Mouse (Mus musculus) limb, embryonic 12.5 days (tissue): ENCODE results near the gene Gpat3. TPM values are rescaled to one million over a fixed set of nuclear protein-coding genes. Genes with fewer than 3 reads are reported as not detected.

Experiments
- ATAC-seq: fragments of 200-750 bp; cut with Nextera tagmentation; 2 replicates; pipeline ENCODE4 v1.8.0; 2017; ENCODE audit warnings: low read depth, moderate TSS enrichment; ENCODE audit not compliant: insufficient number of reproducible peaks, insufficient read depth, low FRiP score, low TSS enrichment
- H3K27ac ChIP-seq: fragments of 300-500 bp; sonication (generic); 2 replicates; pipeline ENCODE4 v1.5.1; 2016; ENCODE audit warnings: mild to moderate bottlenecking, moderate library complexity
- H3K27me3 ChIP-seq: fragments of 300-500 bp; sonication (generic); 2 replicates; pipeline ENCODE4 v1.6.1; 2016; ENCODE audit warnings: mild to moderate bottlenecking, moderate library complexity
- H3K36me3 ChIP-seq: fragments of 300-500 bp; sonication (generic); 2 replicates; pipeline ENCODE4 v1.6.1; 2016; ENCODE audit warnings: mild to moderate bottlenecking, moderate library complexity
- H3K4me1 ChIP-seq: fragments of 300-500 bp; sonication (generic); replicated peaks from 2 replicates; pipeline ENCODE4 v1.6.1; 2016
- H3K4me2 ChIP-seq: fragments of 300-500 bp; sonication (generic); 2 replicates; pipeline ENCODE4 v1.6.1; 2016; ENCODE audit warnings: mild to moderate bottlenecking, moderate library complexity
- H3K4me3 ChIP-seq: fragments of 300-500 bp; sonication (generic); replicated peaks from 2 replicates; pipeline ENCODE4 v1.5.1; 2016; ENCODE audit warnings: mild to moderate bottlenecking
- H3K9ac ChIP-seq: fragments of 300-500 bp; sonication (generic); replicated peaks from 2 replicates; pipeline ENCODE4 v1.6.1; 2016; ENCODE audit warnings: mild to moderate bottlenecking, moderate library complexity
- H3K9me3 ChIP-seq: fragments of 300-500 bp; sonication (generic); 2 replicates; pipeline ENCODE4 v1.6.1; 2016; ENCODE audit warnings: mild to moderate bottlenecking, moderate library complexity
- WGBS: fragments of 180-500 bp; shearing (Covaris S2); methylation state at CpG from one replicate; pipeline ENCODE4 v1.1.7; 2016; 5-methylcytosine and 5-hydroxymethylcytosine counted together
- polyA plus RNA-seq: library from polyadenylated mRNA; unstranded; fragments of >200 nt; fragmentation: Nextera tagmentation; extraction: Ambion mirVana; gene quantifications from 2 replicates; pipeline ENCODE4 v1.2.1, GENCODE M21; 2016

Gene Gpat3
- polyA plus RNA-seq, 1 experiment from 2014 or later = 0.89 TPM

GRCm38 (mm10) chr5:100915411-100915810, 69.9 kb downstream of the Gpat3 start:
- H3K9ac ChIP-seq = no peak overlapping the region
- H3K4me2 ChIP-seq = no peak overlapping the region
- peaks cover 11% of the 10 kb centered on the region for H3K27me3 ChIP-seq
- H3K4me1 ChIP-seq = no peaks in the 10 kb centered on the region
- 52% methylated on average over 5 of the region's 5 CpGs for WGBS
- no peaks in the 10 kb centered on the region for H3K9me3 ChIP-seq
- ATAC-seq = no peak
- H3K36me3 ChIP-seq = no peaks in the 10 kb centered on the region
- H3K4me3 ChIP-seq = no peak overlapping the region
- H3K27ac ChIP-seq = no peak overlapping the region

DNA sequence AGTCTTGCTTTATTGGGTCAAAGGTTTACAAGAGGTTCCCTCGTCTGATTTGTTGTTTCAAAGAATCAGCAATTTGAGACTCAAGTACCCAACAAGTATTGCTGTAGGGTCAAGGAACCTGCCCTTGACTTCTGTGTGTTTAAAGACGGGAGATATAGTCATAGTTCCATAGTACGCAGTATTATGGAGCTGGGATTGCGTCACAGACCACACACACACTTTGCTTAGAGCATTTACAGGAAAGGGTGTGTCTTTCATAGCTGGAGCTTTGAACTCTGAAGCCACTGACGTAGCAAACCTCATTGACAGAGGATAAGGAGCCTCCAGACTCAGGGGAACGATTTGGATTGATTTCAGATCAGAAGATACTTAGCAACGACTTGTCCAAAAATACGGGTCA, 70.9 kb downstream of the Gpat3 start:
- Histone ChIP-seq H3K4me1 (no peaks in the 10 kb centered on the region), H3K36me3 (no peaks in the 10 kb centered on the region), H3K27ac (no peak overlapping the region), H3K4me3 (no peak overlapping the region), H3K9me3 (no peaks in the 10 kb centered on the region), H3K9ac (no peak overlapping the region), H3K27me3 (peaks cover 16% of the 10 kb centered on the region), H3K4me2 (no peak overlapping the region)
- 72% methylated on average over 8 of the region's 8 CpGs for WGBS
- no peak for ATAC-seq

DNA sequence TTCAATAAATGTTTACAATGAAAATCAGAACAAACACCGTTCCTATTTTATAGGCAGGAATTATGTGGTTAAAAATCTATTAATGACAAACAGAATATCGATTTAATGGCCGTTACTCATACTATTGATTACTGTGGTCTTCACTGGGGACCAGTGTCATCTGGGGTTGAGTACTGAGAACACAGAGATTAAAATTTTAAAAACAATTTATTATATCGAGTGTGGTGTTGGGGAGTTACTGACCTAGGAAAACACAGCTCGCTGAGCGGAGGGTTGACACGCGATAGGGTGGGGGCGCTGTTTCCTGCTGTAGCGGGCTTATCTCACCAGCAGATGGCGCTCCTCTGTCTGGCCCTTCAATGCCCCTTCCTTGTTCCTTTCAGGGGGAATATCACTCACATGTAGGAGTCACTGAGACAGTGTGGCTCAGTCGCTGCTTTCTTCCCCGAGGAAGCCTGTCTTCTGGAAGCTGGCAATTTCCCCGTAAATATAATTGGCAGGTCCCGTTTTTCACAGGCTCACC, 71.8 kb downstream of the Gpat3 start:
- no peak for ATAC-seq
- no peaks in the 10 kb centered on the region for H3K9me3 ChIP-seq
- 21% methylated on average over 15 of the region's 15 CpGs for WGBS
- no peaks in the 10 kb centered on the region for H3K4me1 ChIP-seq
- no peak overlapping the region for H3K9ac ChIP-seq
- no peaks in the 10 kb centered on the region for H3K36me3 ChIP-seq
- no peak overlapping the region for H3K27ac ChIP-seq
- H3K27me3 ChIP-seq = peaks cover 16% of the 10 kb centered on the region
- no peak overlapping the region for H3K4me2 ChIP-seq
- no peak overlapping the region for H3K4me3 ChIP-seq

DNA sequence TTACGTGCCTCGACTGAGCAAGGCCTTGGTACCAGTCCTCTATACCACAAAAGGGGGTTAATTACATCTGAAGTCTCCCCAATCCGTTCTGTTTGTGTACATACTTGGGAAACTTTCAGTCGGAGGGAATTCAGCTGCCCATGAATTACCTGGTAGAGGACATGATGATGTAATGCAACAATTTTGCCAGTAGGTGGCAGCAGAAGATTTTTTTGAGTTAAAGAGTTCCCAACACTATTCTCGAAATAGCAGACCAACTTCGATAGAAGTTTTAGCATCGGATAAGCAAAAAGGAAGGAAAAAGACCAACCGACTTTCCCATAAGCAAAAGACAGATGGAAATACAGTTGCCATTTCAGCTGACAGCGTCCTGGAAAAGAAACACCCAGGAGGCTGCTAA, 73.6 kb downstream of the Gpat3 start:
- H3K4me1 ChIP-seq = no peaks in the 10 kb centered on the region
- ATAC-seq = no peak
- WGBS = 23% methylated on average over 9 of the region's 9 CpGs

GRCm38 (mm10) chr5:100929698-100930097, 84.2 kb downstream of the Gpat3 start:
- 75% methylated on average over 2 of the region's 2 CpGs for WGBS
- H3K9ac ChIP-seq = no peak overlapping the region

More for the DNA sequence above, 73.6 kb downstream of the Gpat3 start:
- Histone ChIP-seq H3K27me3 (peaks cover 16% of the 10 kb centered on the region), H3K36me3 (no peaks in the 10 kb centered on the region), H3K4me3 (no peak overlapping the region), H3K9ac (no peak overlapping the region), H3K27ac (no peak overlapping the region), H3K9me3 (no peaks in the 10 kb centered on the region), H3K4me2 (no peak overlapping the region)

GRCm38 (mm10) chr5:100943716-100944115, 98.2 kb downstream of the Gpat3 start:
- H3K4me1 ChIP-seq = 0 out of 2 replicates have a peak, but pooled peaks cover 5% of the 10 kb centered on the region
- H3K9ac ChIP-seq = no peak overlapping the region
- no peak overlapping the region for H3K4me2 ChIP-seq
- no peaks in the 10 kb centered on the region for H3K9me3 ChIP-seq
- peaks cover 4% of the 10 kb centered on the region; the same call in 1 of the 2 replicates for H3K27me3 ChIP-seq
- H3K4me3 ChIP-seq = no peak overlapping the region
- no peak overlapping the region for H3K27ac ChIP-seq
- no peaks in the 10 kb centered on the region for H3K36me3 ChIP-seq
- no peak for ATAC-seq
- 41% methylated on average over 11 of the region's 11 CpGs for WGBS

More at GRCm38 (mm10) chr5:100929698-100930097, 84.2 kb downstream of the Gpat3 start:
- H3K27me3 ChIP-seq = no peaks in the 10 kb centered on the region
- no peak overlapping the region for H3K4me2 ChIP-seq
- H3K36me3 ChIP-seq = no peaks in the 10 kb centered on the region
- no peak for ATAC-seq
- H3K9me3 ChIP-seq = no peaks in the 10 kb centered on the region
- H3K27ac ChIP-seq = no peak overlapping the region
- no peaks in the 10 kb centered on the region for H3K4me1 ChIP-seq
- no peak overlapping the region for H3K4me3 ChIP-seq

DNA sequence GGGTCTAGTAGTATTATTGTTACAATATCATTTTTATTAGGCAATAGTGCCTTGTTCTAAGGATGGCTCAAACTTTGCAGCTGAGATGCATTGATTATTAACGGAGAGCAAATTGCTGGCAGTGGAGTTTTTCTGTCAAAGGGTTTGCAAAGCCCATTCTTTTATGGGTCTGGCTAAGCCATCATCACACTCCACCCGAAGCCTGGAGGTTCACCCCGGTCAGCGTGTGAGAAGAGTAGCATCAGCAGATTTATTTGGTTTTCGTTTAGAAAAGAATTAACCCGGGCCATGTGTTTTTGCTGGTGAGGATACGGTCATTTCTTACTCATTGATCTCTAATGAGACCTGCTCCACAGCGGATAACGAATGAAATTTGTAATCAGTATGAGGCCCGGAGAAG, 99.8 kb downstream of the Gpat3 start:
- no peak for ATAC-seq
- no peaks in the 10 kb centered on the region for H3K9me3 ChIP-seq
- no peak overlapping the region for H3K9ac ChIP-seq
- 44% methylated on average over 10 of the region's 10 CpGs for WGBS
- H3K27me3 ChIP-seq = peaks cover 4% of the 10 kb centered on the region; the same call in 1 of the 2 replicates
- H3K27ac ChIP-seq = no peak overlapping the region
- H3K4me2 ChIP-seq = no peak overlapping the region
- no peak overlapping the region for H3K4me3 ChIP-seq
- H3K36me3 ChIP-seq = no peaks in the 10 kb centered on the region
- 0 out of 2 replicates have a peak, but pooled peaks cover 5% of the 10 kb centered on the region for H3K4me1 ChIP-seq

Other genes with a start within 250 kb of the Gpat3 start
- 55.8 and 59.5 TPM in 2 replicates for gene Coq2, start 170.6 kb upstream of the Gpat3 start, polyA plus RNA-seq
- gene Hpse, start 126.0 kb upstream of the Gpat3 start, polyA plus RNA-seq = 3.7 and 4.3 TPM in 2 replicates
- 25.6 and 26.6 TPM in 2 replicates for gene Helq, start 47.1 kb upstream of the Gpat3 start, polyA plus RNA-seq
- gene Mrps18c, start 47.1 kb upstream of the Gpat3 start, polyA plus RNA-seq = 187 and 204 TPM in 2 replicates
- gene Abraxas1, start 24.7 kb upstream of the Gpat3 start, polyA plus RNA-seq = 36.4 and 39.2 TPM in 2 replicates